Mouse (Mus musculus) heart, adult 8-10 months (tissue): ENCODE measurements around the gene Ncapd2. TPM values are rescaled to one million over a fixed set of nuclear protein-coding genes. Genes with fewer than 3 reads are reported as not detected.
A peak's percentile ranks its signal among the peaks of the same experiment; 100 is the strongest.

Experiments used
- DNase-seq: peaks from one replicate; pipeline ENCODE4 v3.0.0; 2022; ENCODE audit warnings: low spot score
- microRNA-seq: library from miRNA; unstranded; fragments of <30 nt; microRNA quantifications from one replicate; pipeline ENCODE4 v1.2.0, GENCODE M21; 2022
- total RNA-seq, 4 experiments: library from RNA; stranded (reverse); gene quantifications; 2 replicates each; pipeline ENCODE4 v1.2.4; 2022

The Ncapd2 gene
- total RNA-seq, 4 experiments from 2014 or later = 14.3 to 18.7 (median 15.6) TPM

- no peak for DNase-seq
Measured at GRCm38 (mm10) chr6:125147329-125147728, 44.2 kb downstream of the Ncapd2 start.

GRCm38 (mm10) chr6:125146797-125147196 is 44.7 kb downstream of the Ncapd2 start:
- peak; percentile 64 for DNase-seq

- no peak for DNase-seq
Measured at GRCm38 (mm10) chr6:125146148-125146547, 45.4 kb downstream of the Ncapd2 start.

DNA sequence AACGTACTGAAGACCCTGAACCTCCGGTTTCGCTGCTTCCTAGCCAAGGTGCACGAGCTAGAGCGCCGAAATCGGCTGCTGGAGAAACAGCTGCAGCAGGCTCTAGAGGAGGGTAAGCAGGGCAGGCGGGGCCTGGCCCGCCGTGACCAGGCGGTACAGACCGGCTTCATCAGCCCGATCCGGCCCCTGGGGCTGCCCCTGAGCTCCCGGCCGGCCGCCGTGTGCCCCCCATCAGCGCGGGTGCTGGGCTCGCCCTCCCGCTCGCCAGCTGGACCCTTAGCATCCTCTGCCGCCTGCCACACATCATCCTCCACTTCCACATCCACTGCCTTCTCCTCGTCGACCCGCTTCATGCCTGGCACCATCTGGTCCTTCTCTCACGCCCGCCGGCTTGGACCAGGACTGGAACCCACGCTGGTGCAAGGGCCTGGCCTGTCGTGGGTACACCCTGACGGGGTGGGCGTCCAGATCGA is 46.0 kb downstream of the Ncapd2 start:
- DNase-seq = no peak

DNA sequence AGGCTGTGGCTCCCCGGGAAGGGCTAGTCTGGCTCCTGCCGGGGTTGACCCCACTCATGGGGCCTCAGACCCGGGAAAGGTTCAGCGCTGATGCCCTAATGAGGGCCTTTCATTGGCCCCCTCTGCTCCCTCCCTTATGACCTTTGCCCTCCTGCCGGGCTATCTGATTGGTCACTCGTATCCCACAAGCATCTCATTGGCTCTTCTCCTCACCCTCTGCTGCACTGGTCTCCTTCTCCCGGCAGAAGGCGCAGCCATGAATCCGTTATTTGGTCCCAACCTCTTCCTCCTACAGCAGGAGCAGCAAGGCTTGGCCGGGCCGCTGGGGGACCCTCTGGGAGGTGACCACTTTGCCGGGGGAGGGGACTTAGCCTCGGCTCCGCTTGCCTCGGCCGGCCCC is 46.5 kb downstream of the Ncapd2 start, which contains the start of gene Iffo1:
Gene Iffo1 (plus strand): TSS at position 241 of the 400 bp plus-strand sequence.
- peak; percentile 92 for DNase-seq

DNA sequence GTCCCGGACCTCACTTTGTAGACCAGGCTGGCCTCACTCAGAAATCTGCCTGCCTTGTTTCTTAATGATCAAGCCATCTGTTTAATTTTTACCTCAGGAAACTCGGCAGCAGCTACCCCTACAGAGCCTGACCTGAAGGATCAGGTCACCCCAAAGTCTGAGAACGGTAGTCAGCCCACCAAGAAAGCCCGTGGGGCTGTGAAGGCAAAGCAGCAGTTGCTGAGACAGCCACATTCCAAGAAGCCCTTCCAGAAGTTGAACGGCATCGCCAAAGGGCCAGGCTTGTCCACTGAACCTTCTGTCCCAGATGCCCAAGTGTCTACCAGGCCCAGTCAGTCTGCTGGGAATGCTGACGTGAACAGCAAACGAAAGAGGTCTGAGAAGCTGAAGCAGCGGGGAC is 47.6 kb downstream of the Ncapd2 start:
- DNase-seq = no peak

DNA sequence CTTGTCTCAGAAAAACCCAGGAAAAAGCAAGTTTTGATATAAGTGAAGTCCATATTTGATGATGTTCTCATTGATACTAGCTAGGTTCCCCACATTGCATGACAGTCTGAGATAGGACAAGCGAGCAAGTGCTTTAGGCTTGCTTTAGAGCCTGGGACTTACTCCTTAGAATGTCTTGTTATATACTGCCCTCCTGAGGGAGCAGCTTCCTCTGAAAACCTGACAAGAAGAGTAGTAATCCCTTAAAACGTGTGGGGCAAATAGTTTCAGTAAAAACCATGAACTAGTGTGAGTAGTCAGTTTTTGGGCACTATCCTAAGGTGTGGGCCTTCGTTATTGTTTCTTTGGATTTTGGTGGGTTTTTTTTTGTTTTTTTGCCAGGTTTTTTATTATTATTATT is 48.4 kb downstream of the Ncapd2 start:
- DNase-seq = no peak

DNA sequence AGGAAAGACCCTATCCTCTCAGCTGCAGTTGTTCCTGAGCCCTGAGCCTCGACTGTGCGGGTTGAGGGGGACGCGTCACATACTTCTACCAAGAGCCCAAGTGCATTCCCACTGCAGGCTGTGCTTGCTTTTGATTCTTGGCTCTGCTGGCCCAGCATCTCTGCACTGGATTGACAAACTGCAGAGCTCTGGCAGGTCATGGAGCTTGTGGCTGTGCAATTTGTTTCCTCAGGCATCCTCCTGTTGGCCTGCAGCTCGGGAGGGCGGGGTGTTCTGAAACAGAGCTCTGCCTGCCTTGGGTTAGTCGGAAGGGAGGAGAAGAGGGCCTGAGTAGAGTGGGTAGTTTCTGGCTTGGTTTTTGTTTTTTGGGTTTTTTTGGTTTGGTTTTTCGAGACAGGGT is 49.1 kb downstream of the Ncapd2 start:
- DNase-seq = no peak

- no peak for DNase-seq
Measured at GRCm38 (mm10) chr6:125139747-125140146, 51.8 kb downstream of the Ncapd2 start.

GRCm38 (mm10) chr6:125137002-125137671 is 54.4 kb downstream of the Ncapd2 start:
- peak; percentile 31 for DNase-seq

GRCm38 (mm10) chr6:125132470-125132869 is 59.0 kb downstream of the Ncapd2 start:
- no peak for DNase-seq

DNA sequence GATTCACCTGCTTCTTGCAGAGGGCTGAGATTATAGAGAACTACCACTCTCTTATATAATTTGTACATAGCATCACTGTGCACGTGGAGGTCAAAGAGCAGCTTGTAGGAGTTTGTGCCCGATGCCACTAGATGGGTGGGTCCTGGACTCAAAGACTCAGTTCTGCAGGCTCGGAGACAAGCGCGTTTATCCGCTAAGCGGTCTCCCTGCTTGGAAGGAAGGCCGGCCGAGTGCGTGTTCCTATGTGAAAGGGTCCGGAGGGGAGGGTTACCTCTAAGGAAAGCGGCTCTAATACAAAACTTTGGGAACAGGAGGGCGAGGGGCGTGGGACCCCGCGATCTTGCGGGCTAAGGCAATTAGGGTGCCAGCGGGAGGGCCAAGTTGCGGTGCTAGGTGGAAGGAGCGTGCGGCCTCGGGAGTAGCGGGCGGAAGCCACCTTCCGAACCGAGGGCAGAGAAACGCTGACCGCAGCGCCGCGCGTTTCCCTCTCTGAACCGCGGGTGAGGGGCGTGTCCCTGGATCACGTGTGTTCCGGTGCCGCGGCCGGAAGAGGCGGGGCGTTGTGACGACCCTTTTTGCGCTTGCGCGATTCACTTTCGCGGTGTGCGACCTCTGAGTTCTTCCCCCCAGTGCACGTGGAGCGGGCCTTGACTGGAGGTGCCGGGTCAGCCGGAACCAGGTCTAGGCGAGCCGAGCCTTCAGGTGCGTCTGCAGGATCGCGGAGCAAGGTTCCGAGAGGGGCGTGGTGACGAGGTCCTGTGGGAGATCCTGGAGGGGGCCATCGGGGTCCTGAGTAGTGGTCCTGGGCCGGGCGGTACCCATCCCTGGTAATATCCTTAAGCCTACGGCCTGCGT is 60.0 kb downstream of the Ncapd2 start, which contains the start of gene Nop2:
Gene Nop2 (plus strand): TSS at position 608 of the 855 bp plus-strand sequence.
- DNase-seq = peak; percentile 85

DNA sequence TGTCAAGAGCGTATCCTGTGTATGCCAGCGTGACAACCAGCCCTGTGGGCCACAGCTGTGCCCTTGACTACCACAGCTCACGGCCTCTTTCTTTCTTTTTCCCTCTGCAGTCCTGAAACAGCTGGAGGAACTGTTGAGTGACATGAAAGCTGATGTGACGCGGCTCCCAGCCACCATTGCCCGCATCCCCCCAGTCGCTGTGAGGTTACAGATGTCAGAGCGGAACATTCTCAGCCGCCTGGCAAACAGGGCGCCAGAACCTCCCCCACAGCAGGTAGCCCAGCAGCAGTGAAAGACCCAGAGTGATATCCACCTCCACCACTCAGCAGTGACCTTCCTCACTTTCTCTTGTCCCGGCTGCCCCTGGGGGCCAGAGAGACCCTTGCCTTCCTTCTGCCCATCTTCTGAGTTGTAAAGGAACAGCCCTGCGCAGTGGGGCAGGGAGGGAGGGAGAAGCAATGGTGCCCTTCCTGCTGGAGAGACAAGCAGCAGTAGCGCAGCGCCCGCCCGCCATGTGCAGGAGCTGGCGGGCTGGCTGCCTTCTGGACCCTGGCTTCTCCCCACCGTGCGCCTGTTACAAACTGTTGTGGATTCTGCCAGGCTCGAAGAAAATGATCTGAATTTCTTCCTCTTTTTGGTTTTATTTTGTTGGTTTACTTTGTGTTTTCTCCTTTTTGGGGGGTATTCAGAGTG is 61.6 kb downstream of the Ncapd2 start:
- DNase-seq = no peak

DNA sequence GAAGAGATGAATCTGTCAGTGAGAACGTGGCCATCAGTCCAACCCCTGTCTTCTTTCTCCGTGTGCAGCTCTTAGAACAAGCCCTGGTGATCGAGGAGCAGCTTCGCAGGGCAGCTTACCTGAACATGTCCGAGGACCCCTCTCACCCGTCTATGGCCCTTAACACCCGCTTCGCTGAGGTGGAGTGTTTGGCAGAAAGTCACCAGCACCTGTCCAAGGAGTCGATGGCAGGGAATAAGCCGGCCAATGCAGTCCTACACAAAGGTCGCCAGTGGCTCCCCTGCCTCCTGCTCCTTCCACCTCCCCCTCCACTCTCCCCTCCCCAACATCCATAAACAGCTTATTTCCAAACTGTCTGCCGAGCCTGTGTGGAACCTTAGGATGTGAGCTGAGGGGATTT is 62.8 kb downstream of the Ncapd2 start:
- no peak for DNase-seq

GRCm38 (mm10) chr6:125119387-125119786 is 72.1 kb downstream of the Ncapd2 start:
- DNase-seq = no peak

Small RNAs within 50 kb of the gene (microRNA-seq; reads per million reads assigned to microRNA genes)
- gene Mir3098 (3.4 reads per million, percentile 6 among the genes with 10 or more reads in this experiment), gene Mir8113 (not detected)

Other genes with a start within 250 kb of the Ncapd2 start
- 100 to 1,000 TPM in 2 of 4 experiments, 10 to 100 TPM in 2; 98.1 to 109 (median 103) TPM for gene Cops7a, start 226.2 kb downstream of the Ncapd2 start, total RNA-seq
- 1 to 10 TPM in 1 of 4 experiments, under 1 TPM in 3; 0.31 to 2.7 (median 0.41) TPM for gene Pianp, start 195.0 kb downstream of the Ncapd2 start, total RNA-seq
- 10 to 100 TPM; 21.0 to 24.4 (median 23.6) TPM for gene Zfp384, start 182.6 kb downstream of the Ncapd2 start, total RNA-seq
- gene Ing4, start 151.9 kb downstream of the Ncapd2 start, total RNA-seq = 10 to 100 TPM; 24.7 to 27.7 (median 25.1) TPM
- gene Acrbp, start 142.0 kb downstream of the Ncapd2 start, total RNA-seq = 1 to 10 TPM; 1.5 to 2.6 (median 2.2) TPM
- 1 to 10 TPM in 1 of 4 experiments, not detected in 3; 1.6 TPM for gene Lpar5, start 123.8 kb downstream of the Ncapd2 start, total RNA-seq
- 100 to 1,000 TPM; 100 to 126 (median 113) TPM for gene Chd4, start 95.7 kb downstream of the Ncapd2 start, total RNA-seq
- gene Nop2, start 59.8 kb downstream of the Ncapd2 start, total RNA-seq = 10 to 100 TPM; 16.5 to 21.5 (median 20.3) TPM
- gene Iffo1, start 46.5 kb downstream of the Ncapd2 start, total RNA-seq = 10 to 100 TPM in 2 of 4 experiments, 1 to 10 TPM in 2; 5.2 to 11.9 (median 9.4) TPM
- gene Gapdh, start 25.2 kb downstream of the Ncapd2 start, total RNA-seq = 1,000 to 10,000 TPM; 4,410 to 5,784 (median 5,238) TPM
- 100 to 1,000 TPM; 313 to 324 (median 318) TPM for gene Mrpl51, start 100 bp upstream of the Ncapd2 start, total RNA-seq
- 1 to 10 TPM; 5.2 to 7.7 (median 6.5) TPM for gene Vamp1, start 23.9 kb upstream of the Ncapd2 start, total RNA-seq
- gene Tapbpl, start 40.2 kb upstream of the Ncapd2 start, total RNA-seq = 1 to 10 TPM; 4.8 to 5.8 (median 5.4) TPM
- gene Cd27, start 45.3 kb upstream of the Ncapd2 start, total RNA-seq = under 1 TPM in 3 of 4 experiments, not detected in 1; 0.22 to 0.84 (median 0.43) TPM
- gene Tuba3a, start 94.3 kb upstream of the Ncapd2 start, total RNA-seq = not detected
- 10 to 100 TPM; 24.4 to 26.2 (median 25.5) TPM for gene Ltbr, start 122.2 kb upstream of the Ncapd2 start, total RNA-seq
- under 1 TPM; 0.46 to 0.80 (median 0.58) TPM for gene Scnn1a, start 129.0 kb upstream of the Ncapd2 start, total RNA-seq
- gene Tnfrsf1a, start 157.7 kb upstream of the Ncapd2 start, total RNA-seq = 10 to 100 TPM; 50.4 to 54.8 (median 52.8) TPM
- gene Plekhg6, start 189.1 kb upstream of the Ncapd2 start, total RNA-seq = under 1 TPM in 2 of 4 experiments, not detected in 2; 0.06 to 0.09 TPM